Mouse (Mus musculus): Measurements from ENCODE around the gene Nr1d1. TPM values are rescaled to one million over a fixed set of nuclear protein-coding genes. Genes with fewer than 3 reads are reported as not detected.

The Nr1d1 gene
- polyA plus RNA-seq, 1 experiment: 213 TPM

DNA sequence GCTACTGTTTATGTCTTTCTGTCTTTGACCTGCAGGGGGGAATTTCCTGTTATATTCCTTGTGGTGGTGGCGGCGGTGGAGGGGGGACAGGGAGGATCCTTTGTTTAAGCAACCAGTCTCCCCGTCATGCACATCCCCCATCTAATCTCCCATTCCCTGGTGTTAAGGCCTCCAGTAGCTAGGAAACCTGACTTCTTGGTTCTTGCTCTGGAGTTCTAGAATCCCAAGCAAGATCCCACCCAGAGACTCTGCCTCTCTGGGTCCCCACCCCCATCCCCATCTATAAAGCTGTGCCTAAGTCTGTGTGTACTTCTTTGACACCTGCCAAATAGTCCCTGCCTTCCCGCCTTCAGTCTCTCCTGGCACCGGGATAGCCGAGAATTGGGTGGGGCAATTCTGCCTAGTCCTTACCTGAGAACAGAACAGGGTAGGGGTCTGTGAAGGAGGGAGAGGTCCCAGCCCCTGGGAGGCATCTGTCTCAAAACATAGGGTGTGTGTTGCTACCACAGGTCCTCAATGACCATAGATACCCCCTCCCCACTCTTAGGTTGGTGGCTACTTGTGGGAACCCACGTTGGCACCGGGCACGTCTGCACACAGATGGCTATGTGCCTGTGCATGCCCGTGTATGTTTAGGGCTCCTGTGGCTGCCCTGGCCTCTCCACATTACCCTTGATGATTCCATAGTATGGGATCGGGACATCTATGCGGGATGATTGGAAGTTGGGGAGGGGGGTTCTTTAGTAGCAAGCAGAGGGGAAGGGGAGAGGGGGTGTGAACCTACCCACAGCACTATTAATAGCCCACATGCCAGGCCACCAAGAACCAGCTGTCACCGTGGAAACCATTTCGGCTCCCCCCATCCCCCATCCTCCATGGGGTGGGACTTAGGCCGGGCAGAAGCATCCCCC lies 26.4 kb downstream of the Nr1d1 start:
- peaks cover 62% of the 10 kb centered on the region for H3K4me1 ChIP-seq (ENCODE audit: control insufficient read depth, insufficient read depth, low read length)
- TF ChIP-seq CTCF (IDR thresholded peaks at IDR 0.05; ENCODE audit: insufficient read depth, low read length) (no peak), POLR2A (IDR thresholded peaks at IDR 0.05; ENCODE audit: borderline replicate concordance, extremely low read depth, low read depth, low read length) (no peak)
- H3K4me3 ChIP-seq (replicated peaks; ENCODE audit: extremely low read depth, low read depth, low read length): no peak overlapping the region
- WGBS: 28% methylated on average over 15 of the region's 15 CpGs
- peak; percentile 43 for DNase-seq

DNA sequence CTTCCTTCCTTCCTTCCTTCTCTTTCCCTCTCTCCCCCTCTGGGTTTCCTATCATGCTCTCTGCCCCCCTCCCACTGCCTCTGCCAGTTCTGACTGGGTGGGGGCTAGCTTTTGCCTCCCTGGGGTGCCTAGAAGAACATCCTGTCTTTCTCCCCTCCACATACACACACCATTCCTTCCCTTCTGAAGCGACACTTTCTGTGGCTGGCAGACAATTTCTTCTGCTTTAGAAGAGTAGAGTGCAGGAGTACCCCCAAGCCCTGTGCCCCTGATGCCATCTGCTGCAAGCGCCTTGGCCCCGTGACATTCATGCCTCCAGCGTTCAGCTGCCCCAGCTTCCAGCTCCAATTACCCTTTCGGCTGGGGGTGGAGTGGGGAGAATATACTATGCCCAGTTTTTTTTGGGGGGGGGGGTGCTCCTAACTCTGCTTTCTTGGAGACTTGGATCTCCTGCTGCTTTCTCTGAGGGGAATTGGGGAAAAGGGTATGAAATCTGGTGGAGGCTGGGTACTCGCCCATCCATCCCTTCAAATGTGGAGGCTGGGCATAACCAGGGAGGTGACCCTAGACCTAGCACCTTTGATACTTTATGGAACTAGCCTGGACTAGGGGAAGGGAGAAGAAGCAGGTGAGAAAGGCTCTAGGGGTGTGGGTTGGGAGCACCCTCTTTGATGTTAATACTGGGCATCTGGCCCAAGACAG lies 27.2 kb downstream of the Nr1d1 start:
- DNase-seq: no peak
- no peak overlapping the region for H3K4me3 ChIP-seq (replicated peaks; ENCODE audit: extremely low read depth, low read depth, low read length)
- peaks cover 66% of the 10 kb centered on the region for H3K4me1 ChIP-seq (ENCODE audit: control insufficient read depth, insufficient read depth, low read length)
- WGBS: 16% methylated on average over 6 of the region's 6 CpGs
- TF ChIP-seq CTCF (IDR thresholded peaks at IDR 0.05; ENCODE audit: insufficient read depth, low read length) (no peak), POLR2A (IDR thresholded peaks at IDR 0.05; ENCODE audit: borderline replicate concordance, extremely low read depth, low read depth, low read length) (no peak)

DNA sequence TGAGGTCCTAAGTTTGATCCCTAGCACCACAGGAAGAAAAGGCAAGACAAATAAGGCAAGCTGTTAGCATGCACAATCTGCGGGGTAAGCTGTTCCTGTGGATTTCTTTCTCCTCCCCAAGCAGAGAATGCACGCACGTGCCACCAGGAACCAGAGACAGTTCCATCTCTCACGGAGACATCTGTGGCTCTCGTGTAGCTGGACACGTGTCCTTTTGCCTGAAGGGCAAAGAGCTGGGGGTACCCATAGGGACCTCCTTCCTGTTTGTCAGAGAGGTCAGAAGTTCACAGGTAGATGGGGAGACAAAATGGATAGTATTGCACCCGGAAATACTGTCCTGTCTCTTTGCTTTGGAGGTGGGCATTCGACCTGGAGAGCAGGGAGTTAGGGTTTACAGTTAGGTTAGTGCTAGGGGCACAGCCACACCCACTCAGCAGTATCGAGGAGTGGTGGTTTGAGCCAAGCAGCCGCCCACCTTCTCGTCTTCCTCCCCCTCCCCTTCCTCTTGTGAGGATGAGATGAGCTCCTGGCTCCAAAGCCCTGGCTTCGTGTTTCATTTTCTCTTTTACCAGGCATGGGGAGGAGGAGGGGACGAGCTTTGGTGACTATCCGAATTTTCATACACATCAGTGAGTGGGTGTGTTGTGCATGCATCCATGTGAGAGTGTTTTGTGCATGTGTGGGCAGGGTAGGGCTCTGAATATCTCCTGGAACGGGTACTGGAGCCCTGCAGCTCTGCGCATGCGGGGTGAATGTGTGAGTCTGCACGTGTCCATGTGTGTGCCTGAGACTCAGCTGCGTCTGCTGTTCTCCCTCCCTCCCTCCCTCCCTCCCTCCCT lies 28.1 kb downstream of the Nr1d1 start:
- WGBS: 2% methylated on average over 19 of the region's 19 CpGs
- peaks cover 59% of the 10 kb centered on the region for H3K4me1 ChIP-seq (ENCODE audit: control insufficient read depth, insufficient read depth, low read length)

DNA sequence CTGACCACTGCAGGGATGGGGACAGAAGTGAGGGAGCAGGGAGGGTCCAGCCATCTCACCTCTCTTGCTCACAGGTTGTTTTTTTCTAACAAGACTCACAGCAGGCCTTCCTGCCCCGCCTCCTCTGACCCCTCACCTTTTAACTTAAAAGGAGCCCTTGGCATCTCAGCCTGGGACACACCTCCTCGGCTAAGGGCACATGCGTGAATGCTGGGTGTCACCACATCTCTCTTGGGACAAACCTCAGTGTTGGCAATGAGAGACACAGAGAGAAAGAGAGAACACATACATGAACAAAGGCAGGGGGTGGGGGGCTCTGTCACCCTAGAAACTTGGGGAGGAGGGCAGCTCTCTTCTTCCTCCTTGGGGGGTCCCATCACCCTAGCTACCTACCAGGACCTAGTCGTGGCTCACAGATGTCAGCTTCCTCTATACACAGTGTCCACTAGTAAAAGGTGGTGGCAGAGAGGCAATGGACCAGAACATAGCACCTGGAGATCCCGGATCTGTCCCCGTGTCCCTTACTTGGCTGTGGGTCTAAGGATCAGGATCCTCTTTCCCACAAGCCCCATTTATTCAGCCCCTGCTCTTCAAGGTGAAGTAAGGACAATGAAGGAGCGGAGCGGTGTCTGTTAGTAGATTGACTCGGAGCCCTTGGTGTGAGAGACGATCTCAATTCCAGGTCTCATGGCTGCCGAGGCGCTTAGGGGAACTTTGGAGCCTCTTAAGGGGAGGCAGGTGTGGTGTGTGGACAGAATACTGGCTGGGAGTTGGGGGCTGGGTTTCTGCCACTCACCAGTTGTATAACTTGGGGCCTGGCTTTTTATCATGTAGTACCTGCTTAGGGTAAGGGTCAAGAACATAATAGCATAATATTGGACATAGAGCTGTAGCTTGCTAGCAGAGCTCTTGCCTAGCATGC lies 28.9 kb downstream of the Nr1d1 start:
- Histone ChIP-seq H3K4me1 (ENCODE audit: control insufficient read depth, insufficient read depth, low read length) (peaks cover 55% of the 10 kb centered on the region), H3K4me3 (replicated peaks; ENCODE audit: extremely low read depth, low read depth, low read length) (no peak overlapping the region)
- WGBS: 45% methylated on average over 12 of the region's 12 CpGs
- DNase-seq: no peak
- TF ChIP-seq POLR2A (IDR thresholded peaks at IDR 0.05; ENCODE audit: borderline replicate concordance, extremely low read depth, low read depth, low read length) (no peak), CTCF (IDR thresholded peaks at IDR 0.05; ENCODE audit: insufficient read depth, low read length) (no peak)

More for the DNA sequence above, 28.1 kb downstream of the Nr1d1 start:
- TF ChIP-seq POLR2A (IDR thresholded peaks at IDR 0.05; ENCODE audit: borderline replicate concordance, extremely low read depth, low read depth, low read length) (peak; percentile 6; the same call in 1 of the 2 replicates), CTCF (IDR thresholded peaks at IDR 0.05; ENCODE audit: insufficient read depth, low read length) (no peak)
- DNase-seq: peak; percentile 66
- H3K4me3 ChIP-seq (replicated peaks; ENCODE audit: extremely low read depth, low read depth, low read length): peak overlapping the region; percentile 47

DNA sequence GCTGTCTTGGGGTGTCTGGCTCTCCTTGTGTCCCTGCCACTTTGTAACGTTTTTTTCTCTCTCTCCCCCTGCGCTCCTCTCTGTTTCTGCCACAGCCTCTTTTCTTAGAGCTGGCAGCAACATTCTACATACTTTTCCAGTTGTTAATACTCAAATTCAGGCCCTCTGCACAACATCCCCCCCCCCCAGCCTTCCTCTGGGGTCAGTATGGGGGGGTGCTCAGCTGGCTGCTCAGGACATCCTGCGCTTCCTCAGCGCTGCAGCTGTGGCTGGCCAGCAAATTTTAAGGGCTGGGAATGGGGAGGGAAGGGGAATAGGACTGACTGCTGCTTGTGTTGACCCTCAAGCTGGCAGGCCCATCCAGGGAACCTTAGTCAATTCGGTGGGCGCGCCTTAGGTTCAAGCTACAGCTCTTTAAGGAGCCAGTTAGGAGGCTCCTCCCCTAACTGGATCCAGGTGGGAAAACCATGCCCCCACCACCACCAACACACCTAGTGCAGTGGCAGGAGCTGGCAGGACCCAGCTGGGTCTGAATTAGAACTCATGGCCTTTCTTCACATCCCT lies 30.6 kb downstream of the Nr1d1 start:
- TF ChIP-seq CTCF (IDR thresholded peaks at IDR 0.05; ENCODE audit: insufficient read depth, low read length): no peak
- DNase-seq: no peak
- 34% methylated on average over 7 of the region's 7 CpGs for WGBS

DNA sequence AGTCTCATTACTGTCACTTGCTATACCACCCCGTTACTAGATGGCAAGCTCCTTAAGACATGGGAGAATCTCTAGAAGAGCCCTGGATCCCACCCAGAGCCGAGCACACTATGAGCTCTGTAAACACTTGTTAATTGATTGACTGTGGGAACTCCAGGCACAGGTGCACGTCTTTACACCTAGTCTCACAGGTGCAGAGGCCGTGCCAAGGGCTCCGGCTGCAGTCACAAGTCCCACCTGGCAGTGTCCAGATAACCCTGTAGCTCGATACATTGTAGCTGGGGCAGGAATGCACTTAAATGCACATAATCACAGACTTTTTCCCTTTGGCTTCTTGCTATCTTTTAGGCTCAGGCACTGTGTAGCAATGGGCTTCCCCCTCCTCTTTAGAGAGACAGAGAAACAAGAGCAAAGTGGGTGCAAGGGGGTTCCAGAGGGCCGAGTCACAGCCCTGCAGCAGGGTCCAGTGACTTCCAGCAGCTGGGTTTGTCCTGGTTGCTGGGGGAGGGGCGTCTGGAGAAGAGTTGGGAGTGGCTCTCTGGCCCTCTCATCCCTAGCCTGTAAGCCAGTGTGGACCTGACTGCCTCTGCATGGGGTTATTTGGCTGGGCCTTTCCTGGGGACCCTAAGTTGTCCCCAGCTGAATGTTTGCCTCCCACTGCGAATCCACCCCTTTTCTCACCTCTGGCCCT lies 31.3 kb downstream of the Nr1d1 start:
- whole genome bisulfite sequencing: 16% methylated on average over 9 of the region's 9 CpGs
- H3K4me3 ChIP-seq (replicated peaks; ENCODE audit: extremely low read depth, low read depth, low read length): peak overlapping the region; percentile 14
- TF ChIP-seq CTCF (IDR thresholded peaks at IDR 0.05; ENCODE audit: insufficient read depth, low read length) (no peak), POLR2A (IDR thresholded peaks at IDR 0.05; ENCODE audit: borderline replicate concordance, extremely low read depth, low read depth, low read length) (no peak)
- DNase-seq: peak; percentile 60
- H3K4me1 ChIP-seq (ENCODE audit: control insufficient read depth, insufficient read depth, low read length): peaks cover 46% of the 10 kb centered on the region

More for the DNA sequence above, 30.6 kb downstream of the Nr1d1 start:
- no peak overlapping the region for H3K4me3 ChIP-seq (replicated peaks; ENCODE audit: extremely low read depth, low read depth, low read length)
- H3K4me1 ChIP-seq (ENCODE audit: control insufficient read depth, insufficient read depth, low read length): peaks cover 49% of the 10 kb centered on the region

DNA sequence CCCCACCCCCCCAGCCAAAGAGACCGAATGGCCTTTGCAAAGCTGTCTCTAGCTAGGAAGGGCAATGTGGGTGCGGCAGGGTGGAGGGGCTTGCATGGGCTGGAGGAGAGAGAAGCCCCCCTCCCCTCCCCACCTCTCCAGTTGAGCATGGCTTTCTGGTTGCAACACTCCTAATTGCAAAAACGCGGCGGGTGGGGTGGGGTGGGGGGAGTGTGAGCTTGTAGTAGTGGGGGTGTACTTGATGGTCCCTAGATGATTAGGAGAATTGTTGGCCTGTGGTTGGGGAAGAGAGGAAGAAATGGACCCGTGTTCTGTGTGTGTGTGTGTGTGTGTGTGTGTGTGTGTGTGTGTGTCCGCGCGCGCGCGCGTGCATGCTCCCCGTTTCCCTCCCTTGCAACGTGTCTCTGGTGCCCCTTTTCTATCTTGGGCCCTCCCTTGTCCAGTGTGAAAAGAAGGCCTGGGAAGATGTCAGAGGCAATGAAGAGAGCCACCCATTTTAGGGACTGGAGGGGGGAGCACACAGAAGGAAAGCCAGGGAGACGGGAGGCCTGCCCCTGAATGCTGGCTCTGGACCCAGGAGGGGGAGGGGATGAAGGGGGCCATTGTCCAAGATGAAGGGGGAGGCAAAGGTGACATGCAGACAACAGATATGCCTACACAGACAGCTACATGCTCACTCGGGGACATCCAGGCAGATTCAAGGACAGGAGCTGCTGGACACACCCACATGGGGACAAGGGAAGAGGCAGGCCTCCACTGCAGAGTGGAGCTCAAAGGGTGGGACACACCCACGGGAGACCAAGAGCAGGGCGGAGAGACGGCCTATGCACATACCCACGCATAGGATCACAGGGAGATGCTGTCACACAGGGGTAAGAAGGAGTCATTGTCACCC lies 32.5 kb downstream of the Nr1d1 start:
- no peak for TF ChIP-seq CTCF (IDR thresholded peaks at IDR 0.05; ENCODE audit: insufficient read depth, low read length)
- TF ChIP-seq POLR2A (IDR thresholded peaks at IDR 0.05; ENCODE audit: borderline replicate concordance, extremely low read depth, low read depth, low read length): no peak
- 1% methylated on average over 21 of the region's 21 CpGs for WGBS
- DNase-seq: peak; percentile 58
- peaks cover 39% of the 10 kb centered on the region for H3K4me1 ChIP-seq (ENCODE audit: control insufficient read depth, insufficient read depth, low read length)
- peak overlapping the region; percentile 78 for H3K4me3 ChIP-seq (replicated peaks; ENCODE audit: extremely low read depth, low read depth, low read length)
